Mouse (Mus musculus) kidney, embryonic 16.5 days (tissue): Measurements from ENCODE around the gene Slc8a1. TPM values are rescaled to one million over a fixed set of nuclear protein-coding genes. Genes with fewer than 3 reads are reported as not detected.

ENCODE experiments used
- ATAC-seq: fragments of 200-750 bp; cut with Nextera tagmentation; 2 replicates; pipeline ENCODE4 v1.8.0; 2017; ENCODE audit warnings: moderate TSS enrichment; ENCODE audit not compliant: low FRiP score, low TSS enrichment
- H3K27ac ChIP-seq: fragments of 300-500 bp; sonication (generic); 2 replicates; pipeline ENCODE4 v1.5.1; 2014; ENCODE audit warnings: low read length
- H3K27me3 ChIP-seq: fragments of 300-500 bp; sonication (generic); 2 replicates; pipeline ENCODE4 v1.6.1; 2014; ENCODE audit warnings: low read length, control low read depth, mixed read lengths; ENCODE audit not compliant: insufficient read depth
- H3K36me3 ChIP-seq: fragments of 300-500 bp; sonication (generic); 2 replicates; pipeline ENCODE4 v1.6.1; 2014; ENCODE audit warnings: low read length, control low read depth, mixed read lengths; ENCODE audit not compliant: insufficient read depth
- H3K4me1 ChIP-seq: fragments of 300-500 bp; sonication (generic); 2 replicates; pipeline ENCODE4 v1.6.1; 2014; ENCODE audit warnings: low read length, control low read depth, mixed read lengths; ENCODE audit not compliant: insufficient read depth
- H3K4me2 ChIP-seq: fragments of 300-500 bp; sonication (generic); replicated peaks from 2 replicates; pipeline ENCODE4 v1.6.1; 2014; ENCODE audit warnings: low read depth, low read length
- H3K4me3 ChIP-seq: fragments of 300-500 bp; sonication (generic); 2 replicates; pipeline ENCODE4 v1.5.1; 2014; ENCODE audit warnings: mild to moderate bottlenecking, low read length
- H3K9ac ChIP-seq: fragments of 300-500 bp; sonication (generic); replicated peaks from 2 replicates; pipeline ENCODE4 v1.6.1; 2014; ENCODE audit warnings: low read length
- H3K9me3 ChIP-seq: fragments of 300-500 bp; sonication (generic); 2 replicates; pipeline ENCODE4 v1.6.1; 2016; ENCODE audit warnings: low read length, control low read depth
- WGBS: fragments of 180-500 bp; shearing (Covaris S2); extraction: QIAGEN DNeasy Blood & Tissue Kit; methylation state at CpG from one replicate; pipeline ENCODE4 v1.1.7; 2014; 5-methylcytosine and 5-hydroxymethylcytosine counted together
- polyA plus RNA-seq: library from polyadenylated mRNA; unstranded; fragments of >200 nt; fragmentation: Nextera tagmentation; extraction: Ambion mirVana; gene quantifications from 2 replicates; pipeline ENCODE4 v1.2.1, GENCODE M21; 2015

Slc8a1 gene
- polyA plus RNA-seq, 1 experiment from 2014 or later: 12.8 TPM

- ATAC-seq: no peak
- H3K27me3 ChIP-seq: no peaks in the 10 kb centered on the region
- no peaks in the 10 kb centered on the region for H3K36me3 ChIP-seq
- H3K27ac ChIP-seq: no peak overlapping the region
- H3K4me2 ChIP-seq: no peak overlapping the region
- H3K4me3 ChIP-seq: no peak overlapping the region
- 79% methylated on average over 2 of the region's 2 CpGs for WGBS
- H3K9ac ChIP-seq: no peak overlapping the region
- H3K4me1 ChIP-seq: no peaks in the 10 kb centered on the region; the same call in 1 of the 2 replicates
- no peaks in the 10 kb centered on the region for H3K9me3 ChIP-seq
Measured at GRCm38 (mm10) chr17:81529849-81530248, 208.3 kb downstream of the Slc8a1 start.

GRCm38 (mm10) chr17:81528940-81529339 is 209.2 kb downstream of the Slc8a1 start:
- 88% methylated on average over 4 of the region's 4 CpGs for WGBS

GRCm38 (mm10) chr17:81526463-81526862 is 211.7 kb downstream of the Slc8a1 start:
- Histone ChIP-seq H3K4me1 (no peaks in the 10 kb centered on the region; the same call in 1 of the 2 replicates), H3K9ac (no peak overlapping the region), H3K27me3 (no peaks in the 10 kb centered on the region), H3K9me3 (no peaks in the 10 kb centered on the region), H3K36me3 (no peaks in the 10 kb centered on the region), H3K27ac (no peak overlapping the region), H3K4me3 (no peak overlapping the region), H3K4me2 (no peak overlapping the region)
- no peak for ATAC-seq
- WGBS: 82% methylated on average over 3 of the region's 3 CpGs

More at GRCm38 (mm10) chr17:81528940-81529339, 209.2 kb downstream of the Slc8a1 start:
- Histone ChIP-seq H3K4me3 (no peak overlapping the region), H3K36me3 (no peaks in the 10 kb centered on the region), H3K9ac (no peak overlapping the region), H3K4me2 (no peak overlapping the region), H3K27ac (no peak overlapping the region), H3K4me1 (no peaks in the 10 kb centered on the region; the same call in 1 of the 2 replicates), H3K27me3 (no peaks in the 10 kb centered on the region), H3K9me3 (no peaks in the 10 kb centered on the region)
- no peak for ATAC-seq

- Histone ChIP-seq H3K9me3 (no peaks in the 10 kb centered on the region), H3K4me3 (no peak overlapping the region), H3K27ac (no peak overlapping the region), H3K9ac (no peak overlapping the region), H3K36me3 (no peaks in the 10 kb centered on the region), H3K4me2 (no peak overlapping the region), H3K4me1 (no peaks in the 10 kb centered on the region; the same call in 1 of the 2 replicates), H3K27me3 (no peaks in the 10 kb centered on the region)
- no peak for ATAC-seq
- WGBS: 57% methylated on average over 6 of the region's 6 CpGs
Measured at GRCm38 (mm10) chr17:81524826-81525225, 213.4 kb downstream of the Slc8a1 start.

- Histone ChIP-seq H3K9ac (no peak overlapping the region), H3K4me2 (no peak overlapping the region), H3K27ac (no peak overlapping the region), H3K9me3 (no peaks in the 10 kb centered on the region), H3K27me3 (no peaks in the 10 kb centered on the region), H3K36me3 (no peaks in the 10 kb centered on the region), H3K4me1 (no peaks in the 10 kb centered on the region; the same call in 1 of the 2 replicates), H3K4me3 (no peak overlapping the region)
- ATAC-seq: no peak
- WGBS: 95% methylated on average over 2 of the region's 2 CpGs
Measured at GRCm38 (mm10) chr17:81523943-81524342, 214.2 kb downstream of the Slc8a1 start.

- H3K27me3 ChIP-seq: no peaks in the 10 kb centered on the region
- no peaks in the 10 kb centered on the region; the same call in 1 of the 2 replicates for H3K36me3 ChIP-seq
- WGBS: 91% methylated on average over 10 of the region's 10 CpGs
- H3K4me1 ChIP-seq: peaks cover 14% of the 10 kb centered on the region
- no peak overlapping the region for H3K4me3 ChIP-seq
- no peak overlapping the region for H3K27ac ChIP-seq
- H3K9me3 ChIP-seq: no peaks in the 10 kb centered on the region
- ATAC-seq: no peak
- H3K4me2 ChIP-seq: no peak overlapping the region
- H3K9ac ChIP-seq: no peak overlapping the region
Measured at GRCm38 (mm10) chr17:81518316-81519025, 219.7 kb downstream of the Slc8a1 start.

- no peak for ATAC-seq
- no peaks in the 10 kb centered on the region for H3K27me3 ChIP-seq
- no peak overlapping the region for H3K4me2 ChIP-seq
- H3K9me3 ChIP-seq: no peaks in the 10 kb centered on the region
- peaks cover 21% of the 10 kb centered on the region for H3K4me1 ChIP-seq
- no peak overlapping the region for H3K9ac ChIP-seq
- 95% methylated on average over 4 of the region's 4 CpGs for WGBS
- no peak overlapping the region for H3K4me3 ChIP-seq
- no peaks in the 10 kb centered on the region; the same call in 1 of the 2 replicates for H3K36me3 ChIP-seq
- H3K27ac ChIP-seq: no peak overlapping the region
Measured at GRCm38 (mm10) chr17:81516155-81516554, 222.0 kb downstream of the Slc8a1 start.

- Histone ChIP-seq H3K36me3 (no peaks in the 10 kb centered on the region; the same call in 1 of the 2 replicates), H3K4me3 (no peak overlapping the region), H3K4me1 (peaks cover 22% of the 10 kb centered on the region), H3K9me3 (no peaks in the 10 kb centered on the region), H3K27ac (peak overlapping the region; percentile 43; the same call in 1 of the 2 replicates), H3K4me2 (no peak overlapping the region), H3K9ac (no peak overlapping the region), H3K27me3 (no peaks in the 10 kb centered on the region)
- WGBS: 70% methylated on average over 4 of the region's 4 CpGs
- no peak for ATAC-seq
Measured at GRCm38 (mm10) chr17:81514022-81514421, 224.2 kb downstream of the Slc8a1 start.

- no peaks in the 10 kb centered on the region; the same call in 1 of the 2 replicates for H3K36me3 ChIP-seq
- ATAC-seq: 0 out of 2 replicates have a peak, but pooled peaks have one; percentile 19
- peaks cover 22% of the 10 kb centered on the region for H3K4me1 ChIP-seq
- no peak overlapping the region for H3K4me3 ChIP-seq
- no peak overlapping the region for H3K4me2 ChIP-seq
- H3K9me3 ChIP-seq: no peaks in the 10 kb centered on the region
- no peak overlapping the region for H3K9ac ChIP-seq
- no peaks in the 10 kb centered on the region for H3K27me3 ChIP-seq
- WGBS: 59% methylated on average over 6 of the region's 6 CpGs
- no peak overlapping the region for H3K27ac ChIP-seq
Measured at GRCm38 (mm10) chr17:81513368-81513958, 224.7 kb downstream of the Slc8a1 start.

GRCm38 (mm10) chr17:81505162-81505685 is 233.0 kb downstream of the Slc8a1 start:
- Histone ChIP-seq H3K9me3 (no peaks in the 10 kb centered on the region), H3K36me3 (no peaks in the 10 kb centered on the region), H3K4me1 (no peaks in the 10 kb centered on the region), H3K27ac (no peak overlapping the region), H3K27me3 (no peaks in the 10 kb centered on the region), H3K9ac (no peak overlapping the region), H3K4me2 (no peak overlapping the region), H3K4me3 (no peak overlapping the region)
- no peak for ATAC-seq
- 86% methylated on average over 5 of the region's 5 CpGs for WGBS
